Mouse (Mus musculus) CH12.LX (cell line): ENCODE data around the gene Slc13a2. TPM values are rescaled to one million over a fixed set of nuclear protein-coding genes. Genes with fewer than 3 reads are reported as not detected.

Experiments used
- DNase-seq: peaks from one replicate; pipeline ENCODE4 v3.0.0-alpha.2; 2013; ENCODE audit errors: extremely low read depth
- H3K27ac ChIP-seq: 2 replicates; pipeline ENCODE4 v1.5.1; 2012; ENCODE audit warnings: low read depth, mild to moderate bottlenecking, control low read depth, moderate library complexity; ENCODE audit not compliant: insufficient read depth
- H3K27me3 ChIP-seq: replicated peaks from 2 replicates; pipeline ENCODE3; 2012; ENCODE audit warnings: inconsistent platforms
- H3K36me3 ChIP-seq, 2 experiments: replicated peaks in 1 of 2; 2 replicates each; pipeline versions ENCODE3 to v1.6.1; 2012; ENCODE audit warnings: inconsistent platforms in 1 of 2, low read length in 1 of 2, mild to moderate bottlenecking in 1 of 2, mixed read lengths in 1 of 2, moderate library complexity in 1 of 2; ENCODE audit not compliant: control insufficient read depth in 1 of 2, insufficient read depth in 1 of 2
- H3K4me1 ChIP-seq, 2 experiments: 2 replicates each; pipeline ENCODE4 v1.6.1; 2012; ENCODE audit warnings: inconsistent platforms in 1 of 2, moderate library complexity in 1 of 2; ENCODE audit not compliant: insufficient read depth in 2 of 2, control insufficient read depth in 1 of 2
- H3K4me2 ChIP-seq: 2 replicates; pipeline ENCODE4 v1.6.1; 2012; ENCODE audit warnings: low read depth, mild to moderate bottlenecking, control low read depth; ENCODE audit not compliant: poor library complexity, insufficient read depth, severe bottlenecking
- H3K4me3 ChIP-seq, 3 experiments: fragments of 150-350 bp in 1 of 3; sonication (generic) in 1 of 3; replicated peaks in 1 of 3; 2 replicates each; pipeline versions ENCODE3 to v1.5.1; 2011 to 2012; ENCODE audit warnings: low read depth in 2 of 3, low read length in 2 of 3, mild to moderate bottlenecking in 2 of 3, moderate library complexity in 2 of 3, control low read depth in 1 of 3, improper control_type of control experiment in 1 of 3, inconsistent platforms in 1 of 3, mixed read lengths in 1 of 3; ENCODE audit not compliant: poor library complexity in 1 of 3
- H3K79me2 ChIP-seq: replicated peaks from 2 replicates; pipeline ENCODE4 v1.6.1; 2012; ENCODE audit warnings: mild to moderate bottlenecking, moderate library complexity; ENCODE audit not compliant: control insufficient read depth, poor library complexity, insufficient read depth, severe bottlenecking; ENCODE audit errors: extremely low read depth
- H3K9ac ChIP-seq: 2 replicates; pipeline ENCODE4 v1.6.1; 2012; ENCODE audit warnings: low read depth, mild to moderate bottlenecking, control low read depth, moderate library complexity; ENCODE audit not compliant: insufficient read depth
- H3K9me3 ChIP-seq: replicated peaks from 2 replicates; pipeline ENCODE3; 2012; ENCODE audit warnings: low read length, inconsistent platforms, mixed read lengths
- CHD2 ChIP-seq: IDR thresholded peaks from 2 replicates; pipeline ENCODE4 v1.6.1; 2011; ENCODE audit warnings: low read length, improper control_type of control experiment
- E2F4 ChIP-seq: IDR thresholded peaks from 2 replicates; pipeline ENCODE4 v1.6.1; 2011; ENCODE audit warnings: low read depth, low read length, improper control_type of control experiment; ENCODE audit not compliant: insufficient replicate concordance
- ELF1 ChIP-seq: IDR thresholded peaks from 2 replicates; pipeline ENCODE4 v1.6.1; 2014; ENCODE audit warnings: low read depth, mild to moderate bottlenecking, inconsistent platforms, low read length, improper control_type of control experiment
- EP300 ChIP-seq: IDR thresholded peaks from 2 replicates; pipeline ENCODE4 v1.6.1; 2011; ENCODE audit warnings: low read length, improper control_type of control experiment
- ETS1 ChIP-seq: conservative IDR thresholded peaks from 2 replicates; pipeline ENCODE4 v1.6.1; 2012; ENCODE audit warnings: low read depth, mild to moderate bottlenecking, inconsistent platforms, low read length, improper control_type of control experiment, moderate library complexity
- MAX ChIP-seq: IDR thresholded peaks from 2 replicates; pipeline ENCODE4 v1.6.1; 2011; ENCODE audit warnings: low read length, improper control_type of control experiment
- MEF2A ChIP-seq: IDR thresholded peaks from 2 replicates; pipeline ENCODE4 v1.6.1; 2014; ENCODE audit warnings: low read depth, mild to moderate bottlenecking, inconsistent platforms, low read length, improper control_type of control experiment, borderline replicate concordance
- MYC ChIP-seq: IDR thresholded peaks from 2 replicates; pipeline ENCODE4 v1.6.1; 2011; ENCODE audit warnings: low read depth, mild to moderate bottlenecking, improper control_type of control experiment, low read length
- NRF1 ChIP-seq: IDR thresholded peaks from 2 replicates; pipeline ENCODE4 v1.6.1; 2014; ENCODE audit warnings: low read depth, mild to moderate bottlenecking, inconsistent platforms, low read length, improper control_type of control experiment, moderate library complexity
- POLR2A ChIP-seq: IDR thresholded peaks from 2 replicates; pipeline ENCODE4 v1.6.1; 2011; ENCODE audit warnings: low read depth, mild to moderate bottlenecking, improper control_type of control experiment, low read length
- POLR2AphosphoS2 ChIP-seq: IDR thresholded peaks from 2 replicates; pipeline ENCODE4 v1.6.1; 2011; ENCODE audit warnings: low read depth, low read length, improper control_type of control experiment
- RCOR1 ChIP-seq: conservative IDR thresholded peaks from 2 replicates; pipeline ENCODE4 v1.6.1; 2012; ENCODE audit warnings: low read depth, mild to moderate bottlenecking, inconsistent platforms, low read length, improper control_type of control experiment
- UBTF ChIP-seq: IDR thresholded peaks from 2 replicates; pipeline ENCODE4 v1.6.1; 2012; ENCODE audit warnings: low read depth, mild to moderate bottlenecking, inconsistent platforms, low read length, improper control_type of control experiment, moderate library complexity
- USF1 ChIP-seq: IDR thresholded peaks from 2 replicates; pipeline ENCODE4 v1.6.1; 2014; ENCODE audit warnings: low read depth, mild to moderate bottlenecking, inconsistent platforms, low read length, improper control_type of control experiment
- USF2 ChIP-seq: conservative IDR thresholded peaks from 2 replicates; pipeline ENCODE4 v1.6.1; 2011; ENCODE audit warnings: low read depth, low read length, improper control_type of control experiment
- ZKSCAN1 ChIP-seq: IDR thresholded peaks from 2 replicates; pipeline ENCODE4 v1.6.1; 2012; ENCODE audit warnings: low read depth, inconsistent platforms, low read length, improper control_type of control experiment, borderline replicate concordance
- dilution Hi-C: fragments of 300-500 bp; cut with MboI; formaldehyde crosslinking; loops from 2 replicates; pipeline ENCODE4 v1.14.3; 2020; ENCODE audit warnings: low sequenced_read_pairs; ENCODE audit not compliant: extremely low pct_unique_long_range_greater_than_20kb, extremely low pct_ligation_motif_present
- in situ Hi-C: fragments of 300-500 bp; cut with MboI; formaldehyde crosslinking; loops from 3 replicates; pipeline ENCODE4 v1.14.3; 2019; ENCODE audit warnings: low sequenced_read_pairs, low pct_ligation_motif_present, low pct_unique_long_range_greater_than_20kb, mixed read lengths
- polyA plus RNA-seq: library from polyadenylated mRNA; unstranded; fragments of >175 nt; gene quantifications from 2 replicates; pipeline ENCODE4 v1.2.1, GENCODE M21; 2012; ENCODE audit warnings: low read depth; ENCODE audit not compliant: insufficient read length
- total RNA-seq, 2 experiments: library from RNA; depleted of rRNA; stranded (reverse); fragments of 300-350 nt in 1 of 2; fragments of >200 nt in 1 of 2; gene quantifications; 2 replicates each; pipeline ENCODE4 v1.2.3; 2012 to 2014

The Slc13a2 gene
- total and polyA plus RNA-seq, 3 experiments = not detected

- no peak overlapping the region for H3K4me3 ChIP-seq
- no peak overlapping the region for H3K27ac ChIP-seq
- H3K9me3 ChIP-seq = no peaks in the 10 kb centered on the region
- no peak overlapping the region for H3K9ac ChIP-seq
- DNase-seq = no peak
- in situ Hi-C loops (no loop called here), dilution Hi-C loops (no loop called here)
- TF ChIP-seq MEF2A = no peak
- TF ChIP-seq POLR2A = no peak
- TF ChIP-seq POLR2AphosphoS2 = no peak
- TF ChIP-seq EP300 = no peak
- no peak for TF ChIP-seq ETS1
- TF ChIP-seq RCOR1 = no peak
- no peak for TF ChIP-seq CHD2
- no peak for TF ChIP-seq ELF1
- TF ChIP-seq USF2 = no peak
- TF ChIP-seq USF1 = no peak
- no peak for TF ChIP-seq UBTF
- no peak for TF ChIP-seq MAX
- TF ChIP-seq MYC = no peak
- H3K4me1 ChIP-seq = peaks cover 4 to 27% of the 10 kb centered on the region in 2 experiments
- peaks cover 29% of the 10 kb centered on the region for H3K27me3 ChIP-seq
- H3K79me2 ChIP-seq = no peaks in the 10 kb centered on the region
- H3K4me2 ChIP-seq = no peak overlapping the region
- no peaks in the 10 kb centered on the region for H3K36me3 ChIP-seq
These were observed 44.4 kb downstream of the Slc13a2 start for GRCm38 (mm10) chr11:78377549-78378159.

- H3K9ac ChIP-seq = no peak overlapping the region
- H3K36me3 ChIP-seq = no peaks in the 10 kb centered on the region
- H3K9me3 ChIP-seq = no peaks in the 10 kb centered on the region
- H3K4me3 ChIP-seq = no peak overlapping the region
- DNase-seq = no peak
- peaks cover 2 to 18% of the 10 kb centered on the region in 2 experiments; a peak in 3 of 4 replicates for H3K4me1 ChIP-seq
- dilution Hi-C loops = no loop called here
- no peak for TF ChIP-seq ZKSCAN1
- no peak for TF ChIP-seq NRF1
- TF ChIP-seq POLR2AphosphoS2 = no peak
- TF ChIP-seq E2F4 = no peak
- no peak overlapping the region for H3K4me2 ChIP-seq
- in situ Hi-C loops = no loop called here
- H3K79me2 ChIP-seq = no peaks in the 10 kb centered on the region
- peaks cover 39% of the 10 kb centered on the region for H3K27me3 ChIP-seq
- no peak overlapping the region for H3K27ac ChIP-seq
These were observed 47.9 kb downstream of the Slc13a2 start for GRCm38 (mm10) chr11:78374147-78374546.
